Mouse (Mus musculus): Measurements from ENCODE around the gene B3galt4.

Gene B3galt4

GRCm38 (mm10) chr17:33943454-33943853 lies 7.8 kb downstream of the B3galt4 start:
- DNase-seq (ENCODE audit: low read depth, low spot score): peak; percentile 17

- no peak for DNase-seq (ENCODE audit: low read depth, low spot score)
These were observed 9.9 kb downstream of the B3galt4 start for GRCm38 (mm10) chr17:33941381-33941780.

DNA sequence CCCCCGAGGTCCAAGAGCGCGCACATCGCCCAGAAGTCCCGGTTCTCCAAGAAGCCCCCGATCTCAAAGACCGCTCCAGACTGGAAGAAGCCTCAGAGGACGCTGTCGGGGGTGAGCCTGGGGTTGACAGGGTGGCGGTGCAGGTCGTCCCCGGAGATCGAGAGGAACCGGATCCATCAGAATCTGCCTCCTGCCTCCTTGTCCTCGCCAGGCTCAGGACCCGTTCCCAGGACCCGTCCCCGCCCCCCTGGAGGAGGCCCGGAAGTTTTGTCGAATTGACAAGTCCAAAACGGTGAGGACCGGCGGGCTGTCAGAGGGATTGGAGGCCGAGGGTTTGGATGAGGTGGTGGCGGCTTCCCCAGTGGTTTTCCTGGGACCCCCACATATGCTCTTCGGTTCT lies 10.3 kb downstream of the B3galt4 start:
- DNase-seq (ENCODE audit: low read depth, low spot score): peak; percentile 51

GRCm38 (mm10) chr17:33940206-33940805 lies 11.0 kb downstream of the B3galt4 start, which contains the start of the genes Pfdn6 and Wdr46:
Pfdn6 (minus strand) TSS chr17:33940343.
Wdr46 (plus strand) TSS chr17:33940660.
- DNase-seq (ENCODE audit: low read depth, low spot score): peak; percentile 95

- DNase-seq (ENCODE audit: low read depth, low spot score): peak; percentile 62
These were observed 12.5 kb downstream of the B3galt4 start for GRCm38 (mm10) chr17:33938783-33939182.

- no peak for DNase-seq (ENCODE audit: low read depth, low spot score)
These were observed 14.3 kb downstream of the B3galt4 start for GRCm38 (mm10) chr17:33936993-33937392.

DNA sequence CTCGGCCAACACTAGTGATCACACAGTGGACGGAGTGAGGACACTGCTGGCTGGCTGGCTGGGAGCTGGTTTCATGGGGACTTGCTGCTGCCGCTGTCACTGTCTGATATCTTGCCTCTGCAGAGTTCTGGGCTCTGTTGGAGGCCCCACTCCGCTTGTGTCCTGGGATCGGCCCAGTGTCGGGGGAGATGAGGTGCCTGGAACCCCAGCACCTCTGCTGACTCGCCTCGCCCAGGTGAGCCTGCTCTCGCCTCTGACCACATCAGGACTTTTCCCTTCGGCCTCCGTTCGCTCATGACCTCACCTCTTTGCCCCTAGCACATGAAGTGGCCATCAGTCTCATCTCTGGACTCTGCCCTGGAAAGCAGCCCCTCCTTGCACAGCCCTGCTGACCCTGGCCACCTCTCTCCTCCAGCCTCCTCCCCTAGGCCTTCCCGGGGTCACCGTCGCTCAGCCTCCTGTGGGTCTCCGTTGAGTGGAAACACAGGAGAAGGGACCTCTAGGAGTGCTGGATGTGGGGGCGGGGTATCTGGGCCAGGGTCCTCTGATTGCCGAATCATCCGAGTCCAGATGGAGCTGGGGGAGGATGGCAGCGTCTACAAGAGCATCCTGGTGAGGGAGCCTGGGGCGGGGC lies 15.7 kb downstream of the B3galt4 start:
- no peak for DNase-seq (ENCODE audit: low read depth, low spot score)

DNA sequence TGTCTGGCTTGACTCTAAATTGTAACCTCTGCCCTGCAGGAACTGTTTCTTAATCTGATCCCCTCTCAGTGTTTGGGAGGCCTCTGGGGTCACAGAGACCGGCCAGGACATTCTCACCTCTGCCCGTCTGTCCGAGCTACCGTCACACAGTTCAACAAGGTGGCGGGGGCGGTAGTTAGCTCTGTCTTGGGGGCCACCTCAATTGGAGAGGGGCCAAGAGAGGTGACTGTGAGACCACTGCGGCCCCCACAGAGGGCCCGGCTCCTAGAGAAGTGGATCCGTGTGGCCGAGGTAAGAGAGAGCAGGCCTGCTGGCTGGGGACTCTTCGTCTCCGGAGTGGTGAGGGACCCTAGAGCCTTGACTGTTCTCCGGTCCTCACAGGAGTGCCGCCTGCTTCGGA lies 18.3 kb downstream of the B3galt4 start:
- DNase-seq (ENCODE audit: low read depth, low spot score): no peak

- no peak for DNase-seq (ENCODE audit: low read depth, low spot score)
These were observed 18.8 kb downstream of the B3galt4 start for GRCm38 (mm10) chr17:33932448-33932847.

DNA sequence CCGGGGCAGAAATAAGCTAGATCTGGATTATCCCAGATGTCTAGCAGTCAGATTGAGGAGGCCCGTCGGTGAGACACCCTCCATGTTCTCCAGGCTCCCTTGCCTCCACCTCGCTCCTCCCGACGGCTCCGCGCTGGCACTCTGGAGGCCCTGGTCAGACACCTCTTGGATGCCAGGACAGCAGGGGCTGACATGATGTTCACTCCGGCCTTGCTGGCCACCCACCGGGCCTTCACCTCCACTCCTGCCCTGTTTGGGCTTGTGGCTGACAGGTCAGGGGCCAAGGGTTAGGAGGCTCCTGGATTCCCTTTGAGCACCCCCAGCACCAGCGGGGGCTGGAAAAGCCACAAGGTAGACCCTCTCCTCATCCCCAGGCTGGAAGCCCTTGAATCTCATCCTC lies 19.3 kb downstream of the B3galt4 start:
- DNase-seq (ENCODE audit: low read depth, low spot score): no peak

DNA sequence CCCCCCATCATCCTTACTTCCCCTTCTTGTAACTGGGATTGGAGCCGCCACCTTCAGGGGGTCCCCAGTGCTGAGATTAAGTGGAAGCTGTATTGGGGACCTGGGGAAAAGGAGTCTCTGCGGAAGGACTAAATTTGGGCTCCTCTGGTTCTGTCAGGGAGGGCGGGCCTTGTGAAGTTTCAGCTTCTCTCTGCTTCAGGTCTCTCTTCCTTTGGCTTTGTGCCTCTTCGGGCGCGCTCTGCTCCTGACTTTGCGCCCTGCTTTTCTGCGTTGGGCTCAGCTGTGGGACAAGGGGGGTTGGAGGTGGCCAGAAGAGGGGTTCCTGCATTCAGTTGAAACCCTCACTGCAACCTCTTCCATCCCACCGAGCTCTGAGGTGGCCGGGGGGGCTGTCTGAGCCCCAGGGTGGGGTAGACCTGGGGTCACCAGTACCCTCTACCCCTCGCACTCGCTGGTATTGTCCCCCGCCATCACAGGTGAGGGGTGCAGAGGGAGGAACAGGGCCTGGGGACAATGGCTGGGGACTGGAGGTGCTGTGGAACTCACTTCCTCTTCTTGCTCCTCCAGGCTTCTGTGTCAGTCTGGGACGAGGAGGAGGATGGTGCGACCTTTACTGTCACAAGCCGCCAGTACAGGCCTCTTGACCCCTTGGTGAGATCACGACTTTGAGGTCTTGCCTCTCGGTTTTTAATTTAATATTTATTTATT lies 20.0 kb downstream of the B3galt4 start:
- no peak for DNase-seq (ENCODE audit: low read depth, low spot score)

- peak; percentile 83 for DNase-seq (ENCODE audit: low read depth, low spot score)
These were observed 20.8 kb downstream of the B3galt4 start for GRCm38 (mm10) chr17:33930280-33931158.

GRCm38 (mm10) chr17:33929371-33930279 lies 21.7 kb downstream of the B3galt4 start, which contains the start of gene Rgl2:
Rgl2 (plus strand) TSS chr17:33929543.
- peak; percentile 98 for DNase-seq (ENCODE audit: low read depth, low spot score)

GRCm38 (mm10) chr17:33928251-33928947 lies 22.9 kb downstream of the B3galt4 start:
- no peak for DNase-seq (ENCODE audit: low read depth, low spot score)

DNA sequence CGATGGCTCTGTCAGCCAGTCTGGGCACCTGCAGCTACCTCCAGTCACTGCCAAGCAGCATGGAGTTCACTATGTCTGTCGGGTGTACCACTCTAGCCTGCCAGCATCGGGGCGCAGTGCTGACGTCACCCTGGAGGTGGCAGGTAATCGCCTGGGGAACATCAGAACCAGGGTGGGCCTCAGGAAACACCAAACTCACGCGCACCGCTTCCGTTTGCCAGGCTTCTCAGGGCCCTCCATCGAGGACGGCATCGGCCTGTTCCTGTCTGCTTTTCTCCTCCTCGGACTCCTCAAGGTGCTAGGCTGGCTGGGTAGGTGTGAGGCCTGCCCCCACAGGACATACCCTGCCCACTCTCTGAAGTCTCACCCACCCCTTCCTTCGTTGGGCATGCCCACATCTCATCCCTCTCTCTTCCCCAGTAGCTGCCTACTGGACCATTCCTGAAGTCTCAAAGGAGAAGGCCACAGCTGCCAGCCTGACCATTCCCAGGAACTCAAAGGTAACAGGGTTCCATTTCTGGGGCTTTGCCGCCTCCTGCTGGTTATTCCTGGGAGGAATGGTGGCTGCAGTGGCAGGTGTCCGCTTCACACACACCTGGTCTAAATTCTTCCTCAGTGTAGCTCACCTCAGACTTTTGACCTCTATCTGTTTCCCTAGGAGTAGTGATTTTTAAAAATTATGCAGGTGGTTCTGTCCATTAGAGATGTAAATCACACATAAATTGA lies 24.9 kb downstream of the B3galt4 start:
- DNase-seq (ENCODE audit: low read depth, low spot score): peak; percentile 73

DNA sequence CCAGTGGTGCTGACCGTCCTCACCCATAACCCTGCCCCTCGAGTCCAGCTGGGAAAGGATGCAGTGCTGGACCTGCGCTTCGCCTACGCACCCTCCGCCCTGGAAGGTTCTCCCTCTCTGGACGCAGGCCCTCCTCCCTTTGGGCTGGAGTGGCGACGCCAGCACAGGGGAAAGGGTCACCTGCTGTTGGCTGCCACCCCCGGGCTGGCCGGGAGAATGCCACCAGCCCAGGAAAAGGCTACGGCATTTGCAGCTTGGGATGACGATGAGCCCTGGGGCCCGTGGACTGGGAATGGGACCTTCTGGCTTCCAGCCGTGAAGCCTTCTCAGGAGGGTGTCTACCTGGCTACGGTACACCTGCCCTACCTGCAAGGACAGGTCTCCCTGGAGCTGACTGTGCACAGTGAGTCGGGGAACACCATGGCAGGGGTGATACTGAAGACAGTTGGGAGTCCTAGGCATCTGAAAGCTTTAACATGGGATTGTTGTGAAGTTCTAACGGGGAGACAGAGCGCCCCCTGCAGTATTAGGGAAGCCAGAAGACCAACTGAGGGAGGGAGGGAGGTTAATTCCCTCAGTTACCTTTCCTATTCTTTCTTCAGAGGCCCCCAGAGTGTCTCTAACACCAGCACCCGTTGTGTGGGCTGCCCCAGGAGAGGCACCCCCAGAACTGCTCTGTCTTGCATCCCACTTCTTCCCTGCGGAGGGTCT lies 25.7 kb downstream of the B3galt4 start:
- peak; percentile 70 for DNase-seq (ENCODE audit: low read depth, low spot score)

DNA sequence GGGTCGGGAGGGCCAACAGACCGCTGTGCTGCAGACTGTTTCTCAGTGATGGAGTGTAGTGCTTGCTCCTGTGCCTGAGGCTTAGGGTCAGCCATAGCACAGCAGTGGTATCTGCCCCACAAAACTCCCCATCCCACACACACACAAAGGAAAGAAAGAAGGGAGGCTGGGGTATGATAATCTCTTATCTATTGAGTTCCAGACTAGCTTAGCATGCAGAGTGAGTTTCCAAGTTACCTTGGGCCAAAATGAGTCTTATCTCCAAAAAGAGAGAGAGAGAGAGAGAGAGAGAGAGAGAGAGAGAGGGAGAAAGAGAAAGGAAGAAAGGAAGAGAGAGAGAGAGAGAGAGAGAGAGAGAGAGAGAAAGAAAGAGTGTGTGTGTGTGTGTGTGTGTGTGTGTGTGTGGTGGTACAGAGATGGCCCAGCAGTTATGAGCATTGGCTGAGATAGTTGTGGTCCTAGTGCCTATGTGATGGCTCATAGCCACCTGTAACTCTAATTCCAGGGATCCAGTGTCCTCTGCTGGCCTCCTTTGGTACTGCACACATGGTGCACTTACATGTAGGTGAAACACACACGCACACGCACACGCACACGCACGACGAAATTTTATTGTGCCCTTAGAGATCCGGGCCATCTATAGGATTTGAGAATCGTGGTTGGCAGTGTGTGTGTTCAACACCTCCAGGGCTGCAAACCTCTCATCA lies 26.6 kb downstream of the B3galt4 start:
- DNase-seq (ENCODE audit: low read depth, low spot score): peak; percentile 83

- DNase-seq (ENCODE audit: low read depth, low spot score): no peak
These were observed 29.9 kb downstream of the B3galt4 start for GRCm38 (mm10) chr17:33921361-33921760.
